Mouse (Mus musculus) megakaryocyte-erythroid progenitor cell, adult 5 weeks (primary cell): ENCODE results near the gene Acox3. TPM values are rescaled to one million over a fixed set of nuclear protein-coding genes. Genes with fewer than 3 reads are reported as not detected.

Experiments used
- polyA plus RNA-seq: library from polyadenylated mRNA; stranded (reverse); fragments of >175 nt; gene quantifications from 2 replicates; pipeline ENCODE4 v1.2.3, GENCODE M21; 2012

Acox3 gene
- polyA plus RNA-seq, result 12.9 and 14.7 TPM in 2 replicates

DNA sequence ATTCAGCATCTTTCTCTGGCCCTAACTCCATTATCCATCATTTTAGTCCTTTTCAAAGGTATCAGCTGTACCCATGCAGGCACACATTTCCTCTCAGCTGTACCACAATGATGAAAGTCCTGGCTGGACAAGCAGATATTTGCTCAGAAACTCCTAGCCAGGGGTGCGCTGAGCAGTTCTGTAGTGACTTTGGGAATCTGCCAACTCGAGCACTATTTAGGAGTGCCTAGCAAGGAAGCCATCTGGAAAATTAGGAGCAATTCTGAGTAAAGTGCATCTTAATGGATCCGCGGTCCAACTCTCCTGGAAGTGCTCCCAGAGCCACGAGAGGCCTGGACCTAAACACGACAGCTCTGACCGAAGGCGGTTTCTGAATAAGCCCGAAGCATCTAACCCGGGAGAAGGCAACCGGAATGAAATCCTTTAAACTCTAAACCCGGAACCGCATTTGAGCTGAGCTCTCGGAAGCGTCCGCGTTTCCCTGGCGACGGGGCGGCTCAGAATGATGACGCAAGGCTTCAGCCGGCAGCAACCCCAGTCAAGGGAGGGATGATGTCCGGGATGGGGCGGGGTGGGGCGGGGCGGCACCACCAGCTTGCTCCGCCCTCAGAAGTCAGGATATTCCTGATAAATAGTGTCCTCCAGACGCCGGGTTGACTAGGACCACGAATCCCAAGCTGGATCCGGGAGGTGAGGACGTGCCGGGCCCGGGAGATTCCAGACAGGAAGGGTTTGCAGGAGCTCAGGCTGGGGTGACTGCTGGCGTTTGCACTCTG is at the start of gene Acox3:
Gene Acox3 (plus strand): TSS at position 596 of the 776 bp plus-strand sequence.

DNA sequence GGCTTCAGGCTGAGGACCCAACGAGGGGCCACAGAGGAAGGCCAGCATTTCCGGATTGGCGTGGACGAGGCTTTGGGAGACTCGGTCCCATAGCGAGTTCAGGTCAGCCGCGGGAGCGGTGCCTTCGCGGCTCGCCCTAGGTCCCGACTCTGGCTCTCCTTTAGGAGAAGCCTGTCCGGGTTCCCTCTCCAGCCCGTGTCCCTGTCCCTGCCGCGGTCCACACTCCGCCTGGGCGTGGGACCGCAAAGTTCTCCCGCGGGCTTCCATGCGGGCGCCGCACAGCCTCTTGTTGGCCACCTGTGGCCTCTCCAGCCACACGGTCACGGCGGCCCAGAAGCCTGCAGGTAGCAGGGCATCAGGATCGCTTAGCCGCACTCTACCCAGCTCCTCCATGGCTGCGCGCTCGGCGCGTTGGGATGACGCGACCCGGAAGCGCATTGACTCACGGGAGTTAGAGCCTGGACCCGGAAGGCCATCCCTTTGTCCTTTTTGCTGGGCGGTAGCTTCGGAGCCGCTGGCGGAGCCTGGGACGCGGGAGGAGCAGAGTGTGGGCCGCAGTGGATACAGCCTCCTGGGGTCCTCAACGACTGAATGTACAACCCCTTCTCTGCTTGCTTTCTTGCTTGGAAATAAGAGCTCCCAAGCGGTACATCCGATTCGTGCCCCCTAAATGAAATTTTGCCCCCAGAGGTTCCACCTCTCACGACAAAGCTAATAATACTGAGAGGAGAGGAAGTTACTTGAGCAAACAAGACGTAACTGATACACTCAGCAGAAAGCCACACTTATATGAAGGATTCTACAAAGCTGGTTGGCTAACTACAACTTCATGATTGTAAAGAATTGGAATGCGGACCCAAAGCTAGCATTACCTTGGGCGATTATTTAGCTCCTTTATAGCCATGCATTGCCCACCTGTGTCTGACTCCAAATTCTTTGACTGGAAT is 7.9 kb upstream of the Acox3 start, which contains the start of gene Trmt44:
Gene Trmt44 (minus strand): TSS at position 418 of the 947 bp plus-strand sequence.

Other genes starting within 250 kb of the Acox3 start
- gene Hmx1, start 193.9 kb upstream of the Acox3 start, polyA plus RNA-seq, result not detected in 2 replicates
- gene Cpz, start 57.3 kb upstream of the Acox3 start, polyA plus RNA-seq, result not detected in 2 replicates
- 3.1 and 3.3 TPM in 2 replicates for gene Trmt44, start 8.0 kb upstream of the Acox3 start, polyA plus RNA-seq
- gene Htra3, start 96.7 kb downstream of the Acox3 start, polyA plus RNA-seq, result 0.31 and 1.0 TPM in 2 replicates
- gene Sh3tc1, start 156.9 kb downstream of the Acox3 start, polyA plus RNA-seq, result 11.0 and 11.7 TPM in 2 replicates
- gene Ablim2, start 174.8 kb downstream of the Acox3 start, polyA plus RNA-seq, result 0.17 and 0.84 TPM in 2 replicates